In genomic region chr15:79477227-79477626, GRCm38 (mm10) we compare ENCODE assay signal across 16 mouse cellular contexts. TPM values are rescaled to one million over a fixed set of nuclear protein-coding genes. Genes with fewer than 3 reads are reported as not detected.
"Had no signal": no experiment of that assay in that cellular context is flagged by ENCODE, and none has a peak within 500 bp of the region (broad histone marks: within the 10 kb centered on the region; RNA-seq: fewer than 3 reads in every experiment).

No protein-coding gene starts in this region.

- ATAC-seq: midbrain, embryonic 16.5 days had no signal

- H3K9me3 ChIP-seq: limb, embryonic 13.5 days; neural tube, embryonic 13.5 days had no signal

- H3K4me2 ChIP-seq: limb, embryonic 13.5 days; midbrain, embryonic 12.5 days; neural tube, embryonic 13.5 days had no signal

- H3K36me3 ChIP-seq: limb, embryonic 13.5 days; midbrain, embryonic 12.5 days; neural tube, embryonic 13.5 days had no signal

- DNase-seq: kidney, postnatal 14 days; left cerebral cortex, postnatal 4 days; lung, adult 18-20 months; right cerebral cortex, adult 18-20 months; right cerebral cortex, postnatal 25 days; thymus, postnatal 4 days had no signal

- H3K4me3 ChIP-seq: limb, embryonic 13.5 days; midbrain, embryonic 12.5 days; neural tube, embryonic 13.5 days had no signal

- H3K4me1 ChIP-seq: limb, embryonic 13.5 days had no signal

- H3K9ac ChIP-seq: limb, embryonic 13.5 days; liver, embryonic 14.5 days; midbrain, embryonic 12.5 days; neural tube, embryonic 13.5 days had no signal

- H3K27ac ChIP-seq: limb, embryonic 13.5 days; liver, embryonic 14.5 days; midbrain, embryonic 12.5 days; neural tube, embryonic 13.5 days; stomach, postnatal 0 days had no signal

RNA-seq across cellular contexts. Expression of gene Kcnj4, which starts 27.8 kb away (rescaled TPM):
- total RNA-seq: liver, adult 2 months; megakaryocyte-erythroid progenitor cell, adult 5-6 weeks had no signal
- polyA plus RNA-seq: limb, embryonic 13.5 days; liver, adult 2 months; liver, embryonic 14.5 days; lung, embryonic 16.5 days; midbrain, embryonic 12.5 days; midbrain, embryonic 16.5 days; neural tube, embryonic 13.5 days; small intestine, adult 2 months; stomach, postnatal 0 days had no signal

RNA-seq across cellular contexts. Expression of gene Kdelr3, which starts 39.0 kb away (rescaled TPM):
- total RNA-seq: megakaryocyte-erythroid progenitor cell, adult 5-6 weeks had no signal
